Mouse (Mus musculus) heart, postnatal 14 days (tissue): ENCODE measurements around the gene Gm45234. TPM values are rescaled to one million over a fixed set of nuclear protein-coding genes. Genes with fewer than 3 reads are reported as not detected.

Experiments
- DNase-seq, 2 experiments: peaks; one replicate each; pipeline ENCODE4 v3.0.0; 2021 to 2022
- intact Hi-C: fragments of 180-260 bp; cut with DNase I; formaldehyde crosslinking; loops from one replicate; pipeline ENCODE4 v1.15.1; 2025
- microRNA-seq, 2 experiments: library from miRNA; unstranded; fragments of <30 nt; microRNA quantifications; one replicate each; pipeline ENCODE4 v1.2.0; 2021 to 2022
- total RNA-seq, 2 experiments: library from RNA; stranded (reverse); gene quantifications; 2 replicates each; pipeline ENCODE4 v1.2.3; 2021

Gm45234 gene
- total RNA-seq, 2 experiments from 2014 or later = 1.5 TPM; not detected in 1

GRCm38 (mm10) chr6:124694166-124694955 lies 61.5 kb downstream of the Gm45234 start:
- intact Hi-C loops = no loop called here
- DNase-seq = peak; percentile 79 to 81

- intact Hi-C loops = no loop called here
- DNase-seq = no peak
Observed at GRCm38 (mm10) chr6:124693243-124693981, 62.4 kb downstream of the Gm45234 start.

- intact Hi-C loops = no loop called here
- no peak for DNase-seq
Observed at GRCm38 (mm10) chr6:124690517-124690916, 65.3 kb downstream of the Gm45234 start.

Small RNAs within 50 kb of the gene (microRNA-seq; reads per million reads assigned to microRNA genes)
- gene Mir141 (1.2 to 33.9 reads per million in 2 experiments), gene Mir200c (22.3 to 533 reads per million in 2 experiments)

Other genes starting within 250 kb of the Gm45234 start
- gene C1ra, start 243.6 kb downstream of the Gm45234 start, total RNA-seq = 10 to 100 TPM in 1 of 2 experiments, 1 to 10 TPM in 1; 8.8 to 10.8 TPM
- 10 to 100 TPM; 25.3 to 25.6 TPM for gene C1s1, start 213.7 kb downstream of the Gm45234 start, total RNA-seq
- gene C1rb, start 185.7 kb downstream of the Gm45234 start, total RNA-seq = 1 to 10 TPM; 1.1 to 1.5 TPM
- gene C1s2, start 119.9 kb downstream of the Gm45234 start, total RNA-seq = under 1 TPM; 0.41 to 0.65 TPM
- gene Lpcat3, start 93.0 kb downstream of the Gm45234 start, total RNA-seq = 10 to 100 TPM; 54.0 to 56.7 TPM
- 10 to 100 TPM; 58.8 to 68.4 TPM for gene Emg1, start 43.8 kb downstream of the Gm45234 start, total RNA-seq
- gene Phb2, start 43.7 kb downstream of the Gm45234 start, total RNA-seq = 100 to 1,000 TPM; 326 to 358 TPM
- 1 to 10 TPM; 4.2 to 8.5 TPM for gene Ptpn6, start 17.3 kb downstream of the Gm45234 start, total RNA-seq
- gene Grcc10, start 14.6 kb downstream of the Gm45234 start, total RNA-seq = 100 to 1,000 TPM; 323 to 327 TPM
- 10 to 100 TPM; 48.1 to 48.9 TPM for gene Atn1, start 503 bp upstream of the Gm45234 start, total RNA-seq
- gene Eno2, start 13.7 kb upstream of the Gm45234 start, total RNA-seq = 1 to 10 TPM; 2.6 to 4.0 TPM
- gene Lrrc23, start 23.7 kb upstream of the Gm45234 start, total RNA-seq = 1 to 10 TPM in 1 of 2 experiments, under 1 TPM in 1; 0.51 to 1.0 TPM
- 1 to 10 TPM; 3.2 to 3.5 TPM for gene Spsb2, start 52.6 kb upstream of the Gm45234 start, total RNA-seq
- gene Tpi1, start 58.3 kb upstream of the Gm45234 start, total RNA-seq = 100 to 1,000 TPM; 772 to 817 TPM
- 10 to 100 TPM; 78.2 TPM for gene Usp5, start 73.5 kb upstream of the Gm45234 start, total RNA-seq
- gene Cdca3, start 73.5 kb upstream of the Gm45234 start, total RNA-seq = 1 to 10 TPM; 3.5 to 9.6 TPM
- gene Gnb3, start 84.3 kb upstream of the Gm45234 start, total RNA-seq = 1 to 10 TPM; 2.8 to 3.3 TPM
- 10 to 100 TPM; 17.9 to 19.5 TPM for gene P3h3, start 101.7 kb upstream of the Gm45234 start, total RNA-seq
- gene Gpr162, start 108.0 kb upstream of the Gm45234 start, total RNA-seq = 1 to 10 TPM; 1.8 to 2.4 TPM
- 10 to 100 TPM in 1 of 2 experiments, 1 to 10 TPM in 1; 1.2 to 12.3 TPM for gene Cd4, start 132.2 kb upstream of the Gm45234 start, total RNA-seq
- gene Lag3, start 155.7 kb upstream of the Gm45234 start, total RNA-seq = under 1 TPM; 0.62 to 0.80 TPM
- 100 to 1,000 TPM; 369 to 378 TPM for gene Ptms, start 164.1 kb upstream of the Gm45234 start, total RNA-seq
- gene Mlf2, start 175.4 kb upstream of the Gm45234 start, total RNA-seq = 100 to 1,000 TPM; 214 to 217 TPM
- 10 to 100 TPM; 90.1 to 99.6 TPM for gene Cops7a, start 209.5 kb upstream of the Gm45234 start, total RNA-seq
- gene Pianp, start 240.7 kb upstream of the Gm45234 start, total RNA-seq = under 1 TPM; 0.60 to 0.66 TPM